Mouse (Mus musculus): ENCODE data around the gene Sh3kbp1. TPM values are rescaled to one million over a fixed set of nuclear protein-coding genes. Genes with fewer than 3 reads are reported as not detected.

The Sh3kbp1 gene
- polyA plus RNA-seq, 1 experiment from 2014 or later = 28.4 TPM

DNA sequence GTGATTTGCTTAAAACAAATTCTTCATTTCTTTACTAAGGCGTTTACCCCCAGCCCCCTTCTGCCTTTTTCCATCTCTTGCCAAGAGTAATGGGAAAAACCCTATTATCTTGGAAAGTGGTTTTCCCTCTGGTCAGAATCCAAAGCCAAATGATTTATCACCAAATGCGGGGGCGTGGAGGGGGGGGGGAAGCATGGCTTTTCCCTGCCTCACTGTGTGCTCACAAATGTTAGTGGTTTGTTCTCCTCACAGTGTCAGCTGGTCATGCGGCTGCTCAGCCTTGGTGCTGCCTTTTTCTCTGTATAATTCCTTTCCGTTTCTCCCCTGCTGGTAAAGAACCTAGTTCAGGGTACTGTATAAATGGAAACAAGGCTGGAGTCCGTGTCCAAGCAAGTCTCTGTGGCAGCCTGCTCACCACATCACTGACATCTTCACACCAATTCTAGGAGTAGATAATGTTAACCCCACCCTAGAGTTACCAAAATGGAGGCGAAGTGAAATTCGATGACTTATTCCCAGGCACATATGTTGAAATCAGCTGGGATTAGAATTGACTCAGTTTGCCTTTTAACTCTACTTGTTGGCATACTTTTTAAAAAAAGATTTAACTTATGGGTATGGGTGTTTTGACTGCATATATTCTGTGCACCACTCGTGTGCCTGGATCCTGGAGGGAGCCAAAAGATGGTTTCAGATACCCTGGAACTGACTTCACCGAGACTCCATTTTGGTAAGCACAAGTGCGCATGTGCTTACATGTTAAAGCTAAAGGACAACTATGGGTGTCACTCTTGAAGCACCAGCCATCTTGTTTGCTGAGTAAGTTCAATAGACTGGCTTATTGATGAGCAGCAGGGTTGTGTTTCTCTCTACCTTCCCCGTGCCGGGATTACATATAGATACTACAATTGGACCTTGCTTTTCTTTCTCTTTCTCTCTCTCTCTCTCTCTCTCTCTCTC, 84.3 kb downstream of the Sh3kbp1 start:
- no peak overlapping the region for H3K4me3 ChIP-seq (replicated peaks)
- ATAC-seq (ENCODE audit: insufficient read depth, low FRiP score, low read depth) = no peak

DNA sequence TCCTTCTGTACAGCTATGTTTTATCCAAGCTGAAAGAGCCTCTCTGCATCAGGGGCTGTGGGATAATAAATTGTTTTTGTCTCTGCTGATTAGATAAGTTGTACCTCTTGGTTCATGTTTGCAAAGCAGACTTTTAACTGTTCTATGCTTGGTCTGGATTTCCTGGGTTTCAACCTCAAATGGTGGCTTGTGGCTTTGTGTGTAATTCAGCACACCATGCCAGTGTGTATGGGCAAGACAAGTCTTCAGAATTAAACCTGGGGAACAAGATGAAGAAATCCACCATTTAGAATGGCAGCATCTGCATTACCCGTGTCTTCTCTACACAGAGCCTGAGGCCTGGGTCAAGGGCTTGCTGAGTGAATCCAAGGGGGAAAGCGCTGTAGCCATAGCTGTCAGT, 86.1 kb downstream of the Sh3kbp1 start:
- no peak for ATAC-seq (ENCODE audit: insufficient read depth, low FRiP score, low read depth)
- no peak overlapping the region for H3K27ac ChIP-seq
- no peaks in the 10 kb centered on the region for H3K4me1 ChIP-seq
- H3K4me3 ChIP-seq (replicated peaks) = no peak overlapping the region
- H3K36me3 ChIP-seq = no peaks in the 10 kb centered on the region
- no peaks in the 10 kb centered on the region for H3K9me3 ChIP-seq
- H3K27me3 ChIP-seq (replicated peaks) = no peaks in the 10 kb centered on the region
- 75% methylated on average over 2 of the region's 2 CpGs for WGBS
- no peak overlapping the region for H3K9ac ChIP-seq
- H3K4me2 ChIP-seq = no peak overlapping the region

More for the DNA sequence above, 84.3 kb downstream of the Sh3kbp1 start:
- Histone ChIP-seq H3K36me3 (no peaks in the 10 kb centered on the region), H3K4me1 (no peaks in the 10 kb centered on the region), H3K9ac (no peak overlapping the region), H3K9me3 (no peaks in the 10 kb centered on the region), H3K27ac (no peak overlapping the region), H3K4me2 (no peak overlapping the region), H3K27me3 (replicated peaks) (no peaks in the 10 kb centered on the region)
- 72% methylated on average over 13 of the region's 13 CpGs for WGBS

DNA sequence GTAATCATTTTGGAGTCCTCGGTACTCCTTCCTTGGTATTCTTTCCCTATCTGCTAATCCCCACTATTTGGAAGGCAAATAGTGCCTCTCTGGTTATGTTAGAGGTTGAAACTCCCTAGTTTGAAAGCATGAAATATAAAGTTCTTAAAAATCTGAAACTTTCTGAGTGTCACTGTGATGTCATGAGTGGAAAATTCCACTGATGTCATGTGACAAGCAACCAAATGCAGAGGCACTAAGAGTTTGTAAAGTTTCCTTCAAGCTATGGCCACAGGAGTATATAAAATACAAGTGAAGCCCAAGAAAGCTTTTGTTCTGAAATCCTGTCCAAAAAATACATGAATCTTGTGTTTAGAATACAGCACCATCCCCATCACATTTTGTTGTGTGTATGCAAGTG, 94.3 kb downstream of the Sh3kbp1 start:
- Histone ChIP-seq H3K4me2 (no peak overlapping the region), H3K27me3 (replicated peaks) (no peaks in the 10 kb centered on the region), H3K36me3 (no peaks in the 10 kb centered on the region), H3K4me1 (no peaks in the 10 kb centered on the region), H3K9me3 (no peaks in the 10 kb centered on the region), H3K4me3 (replicated peaks) (no peak overlapping the region), H3K9ac (no peak overlapping the region), H3K27ac (no peak overlapping the region)
- ATAC-seq (ENCODE audit: insufficient read depth, low FRiP score, low read depth) = no peak
- WGBS = 78% methylated on average over 1 of the region's 1 CpGs

DNA sequence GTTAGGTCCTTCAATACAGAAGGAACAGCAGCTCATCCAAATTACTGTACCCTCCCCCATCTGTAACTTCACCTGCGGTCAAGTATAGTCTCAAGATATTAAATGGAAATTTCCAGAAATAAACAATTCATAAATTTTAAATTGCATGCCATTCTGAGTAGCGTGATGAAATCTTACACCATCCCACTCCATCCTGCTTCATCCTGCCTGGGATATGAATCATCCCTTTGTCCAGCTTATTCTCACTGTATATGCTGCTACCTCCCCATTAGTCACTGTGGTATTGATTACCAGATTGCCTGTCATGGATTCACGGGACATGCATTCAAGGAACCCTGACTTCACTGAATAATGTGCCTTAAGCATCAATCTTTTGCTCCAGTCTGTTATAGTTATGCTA, 104.3 kb downstream of the Sh3kbp1 start:
- Histone ChIP-seq H3K4me3 (replicated peaks) (no peak overlapping the region), H3K4me1 (no peaks in the 10 kb centered on the region), H3K4me2 (no peak overlapping the region), H3K27me3 (replicated peaks) (no peaks in the 10 kb centered on the region), H3K36me3 (no peaks in the 10 kb centered on the region), H3K27ac (no peak overlapping the region), H3K9me3 (no peaks in the 10 kb centered on the region), H3K9ac (no peak overlapping the region)
- 66% methylated on average over 3 of the region's 3 CpGs for WGBS
- ATAC-seq (ENCODE audit: insufficient read depth, low FRiP score, low read depth) = no peak

DNA sequence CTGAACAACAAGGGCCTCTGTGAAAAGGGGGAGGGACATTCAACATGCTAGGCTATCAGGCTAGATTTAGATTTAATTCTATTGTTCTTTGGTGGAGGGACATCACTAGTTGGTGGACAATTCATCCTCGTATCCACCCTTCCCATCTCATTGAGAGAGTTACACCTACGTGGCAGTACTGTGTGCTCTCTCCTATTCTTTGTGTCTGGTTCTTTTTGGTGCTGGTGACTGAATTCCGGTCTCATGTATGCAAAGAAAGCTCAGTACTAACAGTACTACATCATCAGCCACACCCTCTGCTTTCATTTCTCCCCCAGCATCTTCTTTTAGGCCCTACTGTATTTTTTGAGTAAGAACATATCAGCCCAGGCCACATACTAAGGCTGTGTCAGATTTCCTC, 105.8 kb downstream of the Sh3kbp1 start:
- H3K4me2 ChIP-seq = no peak overlapping the region
- no peaks in the 10 kb centered on the region for H3K36me3 ChIP-seq
- H3K27me3 ChIP-seq (replicated peaks) = no peaks in the 10 kb centered on the region
- 82% methylated on average over 3 of the region's 3 CpGs for WGBS
- no peak overlapping the region for H3K9ac ChIP-seq
- no peaks in the 10 kb centered on the region for H3K4me1 ChIP-seq
- H3K9me3 ChIP-seq = no peaks in the 10 kb centered on the region
- ATAC-seq (ENCODE audit: insufficient read depth, low FRiP score, low read depth) = no peak
- H3K4me3 ChIP-seq (replicated peaks) = no peak overlapping the region
- no peak overlapping the region for H3K27ac ChIP-seq

DNA sequence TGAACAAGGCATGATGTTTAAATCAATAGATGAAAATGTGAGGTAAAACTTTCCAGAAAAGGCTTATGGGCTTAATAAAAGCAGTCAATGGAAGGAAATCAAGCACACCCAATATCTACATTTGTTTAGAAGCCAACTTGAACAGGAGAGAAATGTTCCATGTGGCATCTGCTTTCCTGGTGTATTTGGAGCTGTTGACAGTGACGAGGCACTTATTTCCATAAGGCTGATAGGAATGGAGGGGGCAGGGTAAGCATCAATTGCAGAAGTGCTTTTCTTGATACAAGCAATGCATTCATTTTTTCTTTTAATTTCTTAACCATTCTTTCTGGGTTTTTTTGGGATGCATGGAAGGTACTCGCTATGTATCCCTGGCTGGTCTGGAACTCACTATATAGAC, 106.9 kb downstream of the Sh3kbp1 start:
- Histone ChIP-seq H3K27ac (no peak overlapping the region), H3K27me3 (replicated peaks) (no peaks in the 10 kb centered on the region), H3K36me3 (no peaks in the 10 kb centered on the region), H3K4me3 (replicated peaks) (no peak overlapping the region), H3K4me1 (no peaks in the 10 kb centered on the region), H3K9ac (no peak overlapping the region), H3K4me2 (no peak overlapping the region), H3K9me3 (no peaks in the 10 kb centered on the region)
- 82% methylated on average over 2 of the region's 2 CpGs for WGBS
- no peak for ATAC-seq (ENCODE audit: insufficient read depth, low FRiP score, low read depth)

DNA sequence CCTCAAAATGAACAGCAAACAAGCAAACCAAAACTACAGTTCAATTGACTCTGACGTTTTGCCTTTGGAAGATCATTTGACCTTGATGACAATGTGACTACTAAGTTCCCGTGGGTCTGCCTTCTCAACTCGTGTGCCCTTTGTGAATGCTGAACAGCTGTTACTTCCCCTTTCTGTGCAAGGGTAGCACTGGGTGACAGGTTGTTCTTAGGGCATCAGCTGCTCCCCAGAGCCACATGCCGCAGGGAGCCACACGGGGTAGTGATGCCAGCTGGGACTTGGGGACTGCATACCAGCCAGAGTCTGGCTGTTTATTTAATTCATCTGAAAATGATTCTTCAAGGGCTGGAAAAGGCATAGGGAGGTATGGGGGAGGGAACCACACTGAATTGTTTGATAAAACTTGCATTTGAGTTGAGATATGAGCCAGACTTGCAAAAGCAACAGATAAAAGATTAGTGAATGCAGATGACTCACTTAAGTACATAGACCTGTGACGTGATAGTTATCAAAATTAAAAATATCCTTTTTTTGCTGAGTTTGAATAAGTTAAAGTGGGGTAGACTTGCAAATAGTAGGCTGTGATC, 108.5 kb downstream of the Sh3kbp1 start:
- ATAC-seq (ENCODE audit: insufficient read depth, low FRiP score, low read depth) = no peak
- WGBS = 48% methylated on average over 6 of the region's 6 CpGs
- no peaks in the 10 kb centered on the region for H3K4me1 ChIP-seq

DNA sequence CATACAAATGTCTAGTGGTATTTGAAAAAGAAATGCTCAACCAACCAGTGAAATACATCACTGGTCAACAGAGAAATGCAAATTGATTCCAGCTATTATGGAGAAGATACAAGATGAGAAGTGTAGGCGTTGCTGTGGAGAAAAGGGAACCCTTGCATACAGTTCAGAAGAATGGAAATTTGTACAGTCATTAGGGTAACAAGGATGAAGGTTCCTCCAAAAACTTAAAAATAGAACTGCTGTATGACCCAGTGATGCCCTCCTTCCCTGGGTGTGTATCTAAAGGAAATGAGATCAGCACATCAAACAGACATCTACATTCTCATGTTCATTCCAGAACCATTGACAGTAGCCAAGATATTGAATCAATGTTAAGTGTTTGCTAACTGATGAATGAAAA, 110.3 kb downstream of the Sh3kbp1 start:
- no peaks in the 10 kb centered on the region for H3K4me1 ChIP-seq
- no peak overlapping the region for H3K27ac ChIP-seq
- WGBS = 89% methylated on average over 1 of the region's 1 CpGs
- no peaks in the 10 kb centered on the region; the same call in 1 of the 2 replicates for H3K27me3 ChIP-seq (replicated peaks)
- no peak overlapping the region for H3K4me2 ChIP-seq
- no peaks in the 10 kb centered on the region for H3K9me3 ChIP-seq
- no peak overlapping the region for H3K9ac ChIP-seq
- H3K4me3 ChIP-seq (replicated peaks) = no peak overlapping the region
- H3K36me3 ChIP-seq = no peaks in the 10 kb centered on the region
- ATAC-seq (ENCODE audit: insufficient read depth, low FRiP score, low read depth) = no peak

More for the DNA sequence above, 108.5 kb downstream of the Sh3kbp1 start:
- H3K27me3 ChIP-seq (replicated peaks) = no peaks in the 10 kb centered on the region; the same call in 1 of the 2 replicates
- no peak overlapping the region for H3K4me2 ChIP-seq
- no peaks in the 10 kb centered on the region for H3K9me3 ChIP-seq
- H3K4me3 ChIP-seq (replicated peaks) = no peak overlapping the region
- H3K27ac ChIP-seq = no peak overlapping the region
- no peak overlapping the region for H3K9ac ChIP-seq
- H3K36me3 ChIP-seq = no peaks in the 10 kb centered on the region

DNA sequence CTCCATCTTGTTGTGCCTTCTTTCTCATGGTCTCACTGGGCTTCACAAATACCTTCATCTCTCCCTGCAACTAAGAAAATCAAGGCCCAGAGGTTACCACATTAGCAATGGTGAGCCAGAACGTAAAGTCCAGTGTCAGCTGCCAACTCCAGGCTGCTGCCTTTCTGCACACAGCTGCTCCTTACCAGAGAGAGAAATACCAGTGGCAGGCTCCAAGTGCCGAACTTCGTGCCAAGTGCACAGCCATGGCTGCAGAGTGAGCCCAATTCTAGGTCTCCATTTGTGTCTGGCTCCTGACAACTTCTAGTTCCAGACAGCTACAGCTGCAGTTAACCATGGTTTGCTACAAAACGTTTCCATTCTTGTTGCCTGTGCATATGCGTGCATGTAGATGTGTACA, 117.0 kb downstream of the Sh3kbp1 start:
- WGBS = 46% methylated on average over 5 of the region's 5 CpGs
- Histone ChIP-seq H3K4me1 (no peaks in the 10 kb centered on the region), H3K4me3 (replicated peaks) (no peak overlapping the region), H3K27me3 (replicated peaks) (no peaks in the 10 kb centered on the region; the same call in 1 of the 2 replicates), H3K9me3 (no peaks in the 10 kb centered on the region), H3K27ac (no peak overlapping the region), H3K9ac (no peak overlapping the region), H3K4me2 (no peak overlapping the region), H3K36me3 (no peaks in the 10 kb centered on the region)
- no peak for ATAC-seq (ENCODE audit: insufficient read depth, low FRiP score, low read depth)

DNA sequence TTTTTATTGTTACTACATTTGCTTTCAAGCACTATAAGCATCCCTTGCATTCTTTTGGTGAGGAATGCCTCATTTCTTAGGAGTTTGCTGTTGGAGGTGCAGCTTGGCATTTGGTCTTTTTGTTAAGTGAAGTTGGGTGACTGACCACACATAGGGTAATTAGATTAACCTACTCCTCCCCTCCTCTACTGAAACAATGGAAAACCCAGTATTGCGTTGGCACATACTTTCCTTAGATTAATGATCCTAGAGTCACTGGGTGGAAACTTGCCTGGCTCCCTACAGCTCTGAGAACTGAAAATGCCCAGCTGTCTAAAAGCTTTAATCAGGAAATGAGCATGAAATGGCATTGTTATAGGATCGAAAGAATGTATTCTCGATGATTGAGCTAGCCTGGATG, 117.5 kb downstream of the Sh3kbp1 start:
- Histone ChIP-seq H3K4me1 (no peaks in the 10 kb centered on the region), H3K9ac (no peak overlapping the region), H3K4me3 (replicated peaks) (no peak overlapping the region), H3K4me2 (no peak overlapping the region), H3K36me3 (no peaks in the 10 kb centered on the region), H3K27ac (no peak overlapping the region), H3K9me3 (no peaks in the 10 kb centered on the region), H3K27me3 (replicated peaks) (no peaks in the 10 kb centered on the region; the same call in 1 of the 2 replicates)
- no peak for ATAC-seq (ENCODE audit: insufficient read depth, low FRiP score, low read depth)
- 46% methylated on average over 3 of the region's 3 CpGs for WGBS

DNA sequence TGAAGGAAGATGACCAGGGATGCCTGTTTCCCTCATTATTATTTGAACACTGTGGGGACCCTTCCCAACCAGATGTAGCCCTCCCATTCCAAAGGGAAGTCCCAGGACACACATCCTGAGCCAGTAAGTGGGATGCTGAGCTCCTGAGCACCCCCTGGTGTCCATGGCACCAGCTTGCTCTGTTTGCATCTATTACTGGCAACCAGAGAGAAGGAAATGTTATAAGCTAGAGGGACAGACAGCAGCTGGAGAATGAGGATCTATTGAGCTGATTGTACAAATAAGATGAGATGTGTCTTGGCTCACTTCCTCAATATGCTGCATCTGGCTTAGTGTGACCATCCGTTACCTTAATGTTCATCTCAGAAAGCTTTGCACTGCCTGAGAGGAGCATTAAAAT, 124.8 kb downstream of the Sh3kbp1 start:
- no peak overlapping the region for H3K4me3 ChIP-seq (replicated peaks)
- H3K4me1 ChIP-seq = no peaks in the 10 kb centered on the region
- no peaks in the 10 kb centered on the region for H3K36me3 ChIP-seq
- no peak overlapping the region for H3K9ac ChIP-seq
- H3K27me3 ChIP-seq (replicated peaks) = no peaks in the 10 kb centered on the region
- H3K27ac ChIP-seq = no peak overlapping the region
- ATAC-seq (ENCODE audit: insufficient read depth, low FRiP score, low read depth) = no peak
- 73% methylated on average over 1 of the region's 1 CpGs for WGBS
- no peak overlapping the region for H3K4me2 ChIP-seq
- no peaks in the 10 kb centered on the region for H3K9me3 ChIP-seq

DNA sequence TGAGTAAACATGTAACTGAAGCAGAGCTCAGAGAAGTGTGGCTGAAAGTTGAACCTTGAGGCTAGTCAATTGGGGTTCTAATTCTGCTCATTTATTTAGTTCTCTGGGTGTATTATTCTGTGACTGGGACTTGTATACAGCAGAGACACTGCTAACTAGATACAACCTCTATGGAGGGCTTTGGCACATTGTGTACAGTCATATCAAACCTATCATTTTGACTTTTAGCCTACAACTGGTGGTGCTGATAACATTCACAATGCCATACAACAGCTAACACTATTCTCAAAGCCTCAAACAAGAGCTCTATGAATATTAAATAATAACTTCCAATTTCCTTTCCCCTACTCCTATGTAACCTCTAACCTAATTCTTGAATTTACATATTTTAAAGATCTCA, 129.2 kb downstream of the Sh3kbp1 start:
- Histone ChIP-seq H3K9ac (no peak overlapping the region), H3K4me2 (no peak overlapping the region), H3K4me3 (replicated peaks) (no peak overlapping the region), H3K27ac (no peak overlapping the region), H3K27me3 (replicated peaks) (no peaks in the 10 kb centered on the region), H3K36me3 (no peaks in the 10 kb centered on the region), H3K9me3 (no peaks in the 10 kb centered on the region), H3K4me1 (no peaks in the 10 kb centered on the region)
- no peak for ATAC-seq (ENCODE audit: insufficient read depth, low FRiP score, low read depth)

Data from stomach, embryonic 15.5 days (tissue).